Mouse (Mus musculus): ENCODE data around the gene Cenpv.

The Cenpv gene

GRCm38 (mm10) chr11:62539089-62539890 lies at the start of gene Cenpv:
Gene Cenpv, minus strand, starts transcription at chr11:62539261.
- DNase-seq (ENCODE audit: low read depth, low spot score): no peak

DNA sequence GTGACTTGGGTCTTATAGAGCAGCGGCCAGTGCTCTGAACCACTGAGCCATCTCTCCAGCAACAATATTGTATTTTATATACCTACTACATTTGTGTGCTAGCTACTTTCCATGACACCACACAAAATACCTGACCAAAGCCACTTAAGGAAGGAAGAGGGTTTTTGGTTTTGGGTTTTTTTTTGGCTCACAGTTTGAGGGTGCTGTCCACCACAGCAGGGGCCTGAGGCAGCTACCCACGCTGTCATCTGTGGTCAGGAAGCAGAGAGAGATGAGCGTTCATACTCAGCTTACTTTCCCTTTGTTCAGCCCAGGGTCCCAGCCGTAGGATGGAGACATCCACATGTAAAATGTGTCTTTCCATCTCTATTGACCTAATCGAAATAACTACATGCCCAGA lies 48.0 kb upstream of the Cenpv start:
- DNase-seq (ENCODE audit: low read depth, low spot score): no peak

- DNase-seq (ENCODE audit: low read depth, low spot score): no peak
Measured at GRCm38 (mm10) chr11:62584671-62585206, 45.7 kb upstream of the Cenpv start.

DNA sequence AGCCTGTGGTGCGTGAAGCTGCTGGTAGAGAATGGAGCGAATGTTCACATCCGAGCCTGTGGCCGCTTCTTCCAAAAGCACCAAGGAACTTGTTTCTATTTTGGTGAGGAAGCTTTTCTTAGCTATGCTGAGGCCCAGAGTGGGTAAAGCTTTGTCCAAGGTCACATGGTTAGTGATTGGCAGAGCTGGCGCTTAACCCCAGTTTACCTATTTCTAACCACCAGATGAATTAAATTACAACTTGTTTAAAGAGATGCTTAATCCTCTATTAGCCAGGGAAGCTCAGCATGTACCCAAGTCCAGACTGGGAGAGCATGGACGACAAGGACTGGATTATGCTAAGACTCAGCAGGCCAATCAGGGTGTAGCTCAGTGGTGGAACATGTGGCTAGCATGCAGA lies 44.0 kb upstream of the Cenpv start:
- DNase-seq (ENCODE audit: low read depth, low spot score): no peak

DNA sequence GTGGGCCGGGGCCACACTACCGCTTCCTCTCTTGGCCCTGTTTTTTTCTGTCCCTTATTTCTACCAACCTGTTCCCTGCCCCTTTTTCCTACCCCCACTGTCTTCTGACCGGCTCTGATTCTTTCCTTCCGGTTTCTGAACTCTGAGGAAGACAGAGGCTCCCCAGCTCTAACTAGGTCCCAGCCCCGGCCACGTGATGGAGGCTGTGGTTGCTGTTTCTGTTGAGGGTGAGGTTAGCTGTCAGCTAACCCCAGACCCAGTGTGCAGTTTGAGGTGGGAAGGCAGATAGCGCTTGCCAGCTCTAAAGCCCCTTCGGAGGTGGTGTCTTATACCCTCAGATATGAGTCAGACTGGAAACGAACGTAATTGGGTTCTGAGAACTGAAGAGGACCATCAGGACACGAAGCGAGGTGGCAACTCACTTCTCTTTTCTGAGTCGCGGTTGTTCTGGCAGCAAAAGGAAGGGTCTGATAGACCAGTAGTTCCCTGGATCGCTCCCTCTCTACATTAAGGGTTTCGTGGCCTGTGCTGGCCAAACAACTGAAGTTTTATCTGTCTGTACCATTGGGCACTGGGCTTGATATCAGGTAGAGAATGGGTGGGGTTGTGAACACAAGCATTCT lies 37.6 kb upstream of the Cenpv start:
- no peak for DNase-seq (ENCODE audit: low read depth, low spot score)

DNA sequence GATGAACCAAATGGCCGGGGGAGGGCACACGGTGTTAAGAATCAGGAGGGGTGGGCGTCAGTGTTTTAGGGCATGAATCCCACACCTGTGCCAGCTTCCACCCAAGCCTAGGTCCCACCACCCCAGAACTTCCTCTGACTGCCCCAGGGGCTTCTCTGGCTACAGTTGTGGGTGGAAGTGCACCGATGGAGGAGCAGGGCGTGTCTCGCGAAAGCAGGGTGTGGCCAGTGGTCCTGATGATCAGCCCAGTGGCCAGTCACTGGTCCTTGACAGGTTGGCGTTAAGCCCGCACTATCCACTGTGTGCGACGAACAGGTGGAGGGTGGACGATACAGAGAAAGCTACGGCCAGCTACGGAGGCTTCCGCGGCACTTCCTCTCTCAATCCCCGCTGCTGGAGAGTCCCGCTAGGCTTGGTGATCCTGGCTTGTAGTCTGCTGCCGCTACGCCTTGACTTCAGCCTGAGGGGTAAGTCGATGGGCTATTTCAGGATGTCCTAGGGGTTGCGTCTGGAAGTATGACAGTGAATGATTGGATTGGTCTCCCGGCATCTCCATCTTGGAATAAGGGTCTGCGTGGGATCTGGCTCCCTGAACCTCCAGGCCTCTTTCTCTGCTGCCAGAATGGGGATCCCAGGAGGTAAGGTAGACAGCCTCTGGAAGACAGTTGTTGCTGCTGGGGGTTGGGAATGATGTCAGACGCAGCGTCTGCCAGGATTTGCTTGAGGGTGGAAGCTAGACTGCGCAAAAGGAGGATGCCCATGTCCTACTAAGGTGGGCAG lies 36.8 kb upstream of the Cenpv start:
- DNase-seq (ENCODE audit: low read depth, low spot score): no peak

DNA sequence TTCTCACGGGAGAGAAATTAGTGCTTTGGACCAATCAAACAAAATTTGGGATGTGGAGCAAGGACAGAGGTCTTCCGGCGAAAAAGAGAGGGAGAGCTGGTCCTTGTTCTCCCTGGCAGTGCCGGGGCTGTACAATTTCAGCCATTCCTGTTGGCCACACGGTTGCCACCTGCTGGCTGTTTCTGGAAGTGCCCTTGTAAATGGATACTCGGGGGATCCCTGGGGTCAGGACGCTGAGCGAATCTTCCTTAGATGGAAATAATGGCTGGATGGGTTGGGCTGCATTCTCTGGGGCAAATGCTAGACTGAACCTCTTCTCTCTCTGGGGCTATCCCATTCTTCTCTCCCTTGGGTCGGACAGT lies 36.2 kb upstream of the Cenpv start:
- DNase-seq (ENCODE audit: low read depth, low spot score): peak; percentile 74

DNA sequence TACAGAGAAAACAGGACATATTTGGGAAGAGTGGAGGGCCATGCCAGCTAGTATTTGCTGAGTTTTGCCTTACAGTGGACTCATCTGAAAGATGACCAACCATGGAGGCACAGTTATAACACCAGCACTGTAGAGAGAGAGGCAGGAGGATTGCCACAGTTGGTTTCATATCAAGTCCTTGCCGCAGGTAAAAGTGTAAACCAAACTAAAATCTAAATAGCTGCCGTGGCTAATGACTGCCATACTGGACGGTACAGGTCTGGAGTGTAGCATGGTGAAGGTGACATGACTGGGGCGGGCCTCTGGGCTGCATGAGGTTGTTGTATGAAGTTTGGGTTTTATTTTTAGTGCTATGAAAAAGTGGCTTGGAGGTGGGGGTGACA lies 35.6 kb upstream of the Cenpv start:
- no peak for DNase-seq (ENCODE audit: low read depth, low spot score)

GRCm38 (mm10) chr11:62573959-62574702 lies 35.1 kb upstream of the Cenpv start, which contains the start of gene Trpv2:
Gene Trpv2, plus strand, starts transcription at chr11:62574486.
- DNase-seq (ENCODE audit: low read depth, low spot score): no peak

GRCm38 (mm10) chr11:62568300-62568699 lies 29.2 kb upstream of the Cenpv start:
- DNase-seq (ENCODE audit: low read depth, low spot score): no peak

DNA sequence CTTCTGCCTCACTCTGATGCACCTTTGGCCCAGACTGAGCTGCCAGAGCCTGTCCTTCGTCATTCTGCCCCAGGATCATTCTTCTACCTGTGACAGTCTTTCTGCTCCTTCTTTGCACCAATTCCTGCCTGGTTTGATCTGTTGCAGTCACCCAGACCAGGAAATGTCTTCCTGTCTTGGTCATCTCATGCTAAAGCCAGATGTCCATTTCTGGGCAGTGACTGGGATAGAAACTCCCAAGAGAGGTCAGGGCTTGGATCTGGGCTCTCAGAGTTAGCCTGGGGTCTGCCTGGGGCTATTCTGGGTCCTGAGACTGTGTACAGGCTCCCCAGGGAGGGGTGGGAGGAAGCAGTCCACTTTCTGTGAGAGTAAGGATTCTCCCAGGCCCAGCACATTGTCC lies 27.1 kb upstream of the Cenpv start:
- no peak for DNase-seq (ENCODE audit: low read depth, low spot score)

DNA sequence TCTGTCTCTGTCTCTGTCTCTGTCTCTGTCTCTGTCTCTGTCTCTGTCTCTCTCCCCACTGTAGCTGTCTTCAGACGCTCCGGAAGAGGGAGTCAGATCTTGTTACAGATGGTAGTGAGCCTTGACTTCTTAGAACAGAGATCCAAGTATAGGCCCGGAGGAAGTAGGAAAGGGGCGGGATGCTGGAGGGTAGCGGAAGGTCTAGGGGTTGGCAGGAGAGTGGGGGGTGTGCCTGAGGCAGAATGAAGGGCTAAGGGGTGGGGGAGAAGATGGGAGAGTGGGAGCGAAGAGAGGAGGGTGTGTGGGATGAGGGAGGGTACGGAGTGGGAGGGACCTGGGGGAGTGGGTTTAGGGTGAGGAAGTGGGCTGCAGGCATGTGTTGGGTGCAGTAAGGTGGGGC lies 26.7 kb upstream of the Cenpv start:
- DNase-seq (ENCODE audit: low read depth, low spot score): no peak

- no peak for DNase-seq (ENCODE audit: low read depth, low spot score)
Measured at GRCm38 (mm10) chr11:62563590-62563989, 24.5 kb upstream of the Cenpv start.

- no peak for DNase-seq (ENCODE audit: low read depth, low spot score)
Measured at GRCm38 (mm10) chr11:62560463-62561016, 21.5 kb upstream of the Cenpv start.

DNA sequence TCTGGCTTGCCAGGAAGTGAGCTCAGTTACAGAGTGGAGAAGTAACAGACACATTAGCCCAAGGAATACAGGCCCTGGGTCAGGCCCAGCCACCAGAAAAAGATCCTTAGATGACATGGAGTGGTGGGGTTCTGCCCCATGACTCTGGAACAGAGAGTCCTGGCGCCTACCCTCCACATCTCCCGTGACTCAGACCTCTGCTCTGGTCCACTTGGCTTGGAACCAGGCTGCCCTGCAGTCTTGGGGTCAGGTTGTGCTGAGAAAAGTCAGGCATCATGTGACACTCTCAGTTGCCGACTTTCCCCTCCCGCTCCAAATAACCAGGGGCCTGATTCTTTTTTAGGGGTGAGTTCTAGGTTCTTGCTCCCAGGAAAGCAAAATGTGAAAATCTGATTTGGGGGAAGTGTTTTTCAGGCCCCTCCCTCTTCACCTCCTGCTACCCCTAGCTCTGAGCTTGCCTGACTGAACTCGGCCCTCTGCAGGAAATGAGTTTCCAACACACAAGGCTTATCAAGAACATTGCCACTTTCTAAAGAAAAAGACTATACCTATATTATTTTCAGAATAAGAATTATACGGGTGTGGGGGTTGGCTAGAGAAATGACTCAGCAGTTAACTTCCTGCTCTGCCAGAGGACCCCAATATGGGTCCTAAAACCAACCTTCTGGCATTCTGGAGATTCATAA lies 20.0 kb upstream of the Cenpv start:
- DNase-seq (ENCODE audit: low read depth, low spot score): no peak

GRCm38 (mm10) chr11:62558152-62558551 lies 19.1 kb upstream of the Cenpv start:
- DNase-seq (ENCODE audit: low read depth, low spot score): no peak

DNA sequence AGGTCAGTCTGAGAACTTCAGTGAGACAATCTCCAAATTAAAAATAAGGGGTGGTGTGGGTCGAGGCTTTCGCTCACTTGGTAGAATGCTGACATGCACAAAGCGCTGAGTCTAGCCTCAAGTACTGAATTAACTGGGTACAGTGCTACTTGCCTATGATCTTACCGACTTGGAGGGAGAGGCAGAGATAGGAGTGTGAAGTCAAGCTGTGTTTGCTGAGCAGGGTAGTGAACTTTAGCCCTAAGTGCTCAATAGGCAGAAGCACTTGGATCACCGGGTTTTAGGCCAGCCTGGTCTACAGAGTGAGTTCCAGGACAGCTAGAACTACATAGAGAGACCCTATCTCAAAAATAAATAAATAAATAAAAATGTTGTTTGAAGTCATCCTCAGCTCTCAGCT lies 18.1 kb upstream of the Cenpv start:
- DNase-seq (ENCODE audit: low read depth, low spot score): no peak

GRCm38 (mm10) chr11:62555896-62556412 lies 16.9 kb upstream of the Cenpv start:
- no peak for DNase-seq (ENCODE audit: low read depth, low spot score)

GRCm38 (mm10) chr11:62554934-62555517 lies 16.0 kb upstream of the Cenpv start:
- DNase-seq (ENCODE audit: low read depth, low spot score): no peak

Data from retina, postnatal 7 days (tissue).